Mouse (Mus musculus) adrenal gland, adult (tissue): ENCODE measurements at regions not wholly inside any gene's neighbourhood (a gene's known extent, or its start where the extent isn't known, plus 50 kb on each side); places are given as distances from the start of the nearest gene placed in this dataset.

ENCODE experiments used
- DNase-seq, 2 experiments: peaks; one replicate each; pipeline ENCODE4 v3.0.0; 2022 to 2023; ENCODE audit warnings: low spot score in 1 of 2; ENCODE audit not compliant: inconsistent age in 2 of 2

- DNase-seq = no peak
These were observed 79.0 kb downstream of the Arl4c start for GRCm38 (mm10) chr1:88623040-88623439.

- DNase-seq = no peak
These were observed 79.7 kb downstream of the Arl4c start for GRCm38 (mm10) chr1:88622356-88622755.

- no peak for DNase-seq
These were observed 80.8 kb downstream of the Arl4c start for GRCm38 (mm10) chr1:88621214-88621613.

GRCm38 (mm10) chr1:88613007-88613406 lies 89.0 kb downstream of the Arl4c start:
- DNase-seq = no peak

GRCm38 (mm10) chr1:88611241-88611640 lies 90.8 kb downstream of the Arl4c start:
- no peak for DNase-seq

- DNase-seq = no peak
These were observed 91.2 kb downstream of the Arl4c start for GRCm38 (mm10) chr1:88610810-88611209.

- no peak for DNase-seq
These were observed 93.2 kb downstream of the Arl4c start for GRCm38 (mm10) chr1:88608826-88609225.

GRCm38 (mm10) chr1:88608236-88608635 lies 93.8 kb downstream of the Arl4c start:
- no peak for DNase-seq

- DNase-seq = no peak
These were observed 95.8 kb upstream of the Glrp1 start for GRCm38 (mm10) chr1:88605616-88606190.

GRCm38 (mm10) chr1:88602241-88602640 lies 92.4 kb upstream of the Glrp1 start:
- no peak for DNase-seq

- DNase-seq = no peak
These were observed 91.9 kb upstream of the Glrp1 start for GRCm38 (mm10) chr1:88601801-88602200.

- DNase-seq = no peak
These were observed 90.3 kb upstream of the Glrp1 start for GRCm38 (mm10) chr1:88600145-88600544.

GRCm38 (mm10) chr1:88594484-88595254 lies 84.8 kb upstream of the Glrp1 start:
- no peak for DNase-seq

- no peak for DNase-seq
These were observed 82.2 kb upstream of the Glrp1 start for GRCm38 (mm10) chr1:88592036-88592435.

- no peak for DNase-seq
These were observed 81.0 kb upstream of the Glrp1 start for GRCm38 (mm10) chr1:88590802-88591380.

- no peak for DNase-seq
These were observed 78.9 kb upstream of the Glrp1 start for GRCm38 (mm10) chr1:88588747-88589146.

GRCm38 (mm10) chr1:88586823-88587820 lies 77.3 kb upstream of the Glrp1 start:
- peak; percentile 29 to 61 for DNase-seq

- peak in 1 of 2 experiments; percentile 60 for DNase-seq
These were observed 76.3 kb upstream of the Glrp1 start for GRCm38 (mm10) chr1:88586128-88586527.

GRCm38 (mm10) chr1:88584515-88585033 lies 74.7 kb upstream of the Glrp1 start:
- no peak for DNase-seq

- no peak for DNase-seq
These were observed 68.4 kb upstream of the Glrp1 start for GRCm38 (mm10) chr1:88578231-88578620.
